Mouse (Mus musculus): ENCODE measurements at regions not wholly inside any gene's neighbourhood (a gene's known extent, or its start where the extent isn't known, plus 50 kb on each side); places are given as distances from the start of the nearest gene placed in this dataset.

DNA sequence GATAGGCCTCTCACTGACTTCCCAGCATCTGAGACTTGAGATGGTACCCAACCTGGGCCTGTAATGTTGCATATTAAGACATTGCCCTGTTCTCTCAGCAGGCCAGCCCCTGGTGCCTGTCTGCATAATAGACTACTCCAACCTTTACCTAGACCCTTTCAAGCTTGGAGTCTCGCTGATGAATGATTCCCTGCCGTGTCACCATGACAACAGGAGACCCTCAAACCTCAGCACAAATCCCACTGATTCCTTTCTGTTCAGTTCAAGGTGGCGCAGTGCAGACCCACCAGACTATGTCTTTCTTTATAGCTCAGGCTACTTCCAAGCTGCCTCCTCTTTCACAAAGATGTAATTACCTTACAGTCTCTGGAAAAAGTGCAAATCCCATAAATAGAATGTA lies 172.0 kb downstream of the Dcdc2c start:
- DNase-seq (ENCODE audit: low spot score in 2 of 2), result no peak

DNA sequence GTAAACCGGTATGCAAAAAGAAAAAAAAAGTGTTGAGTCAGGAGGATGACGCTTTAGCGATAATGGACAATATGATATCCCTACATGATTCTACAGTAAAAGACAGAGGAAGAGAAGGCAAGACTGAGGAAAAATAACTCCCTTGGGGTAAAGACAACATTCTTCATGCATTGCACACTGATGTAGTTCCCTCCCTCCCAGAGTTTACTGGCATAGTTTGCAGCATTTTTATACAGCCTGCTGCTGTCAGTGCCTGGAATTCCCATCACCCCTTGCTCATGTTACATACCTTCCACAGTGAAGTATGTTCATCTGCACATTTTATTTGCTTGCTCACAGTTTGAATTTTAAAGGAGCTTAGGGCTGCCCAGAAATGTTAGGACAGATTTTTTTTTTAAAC lies 174.2 kb downstream of the Dcdc2c start:
- DNase-seq (ENCODE audit: low spot score in 2 of 2), result no peak

DNA sequence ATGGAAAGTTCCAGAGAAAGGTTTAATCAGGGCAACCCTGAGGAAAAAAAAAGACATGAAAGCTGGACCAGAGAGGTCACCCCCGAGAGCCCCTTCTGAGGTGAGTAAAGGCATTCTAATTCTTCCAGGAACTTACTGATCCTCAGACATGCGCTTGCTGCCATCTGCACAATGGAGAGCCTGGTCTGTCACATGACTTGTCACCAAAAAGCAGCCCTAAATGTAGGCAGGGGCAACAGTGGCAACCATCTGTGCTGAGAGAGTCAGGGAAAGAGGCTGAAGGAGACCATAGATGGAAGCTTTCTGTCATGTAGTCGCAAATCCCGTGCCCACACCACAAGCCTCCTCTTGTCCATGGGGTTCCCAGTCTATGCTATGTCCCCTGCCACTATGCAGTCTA lies 174.8 kb downstream of the Dcdc2c start:
- DNase-seq (ENCODE audit: low spot score in 2 of 2), result no peak

DNA sequence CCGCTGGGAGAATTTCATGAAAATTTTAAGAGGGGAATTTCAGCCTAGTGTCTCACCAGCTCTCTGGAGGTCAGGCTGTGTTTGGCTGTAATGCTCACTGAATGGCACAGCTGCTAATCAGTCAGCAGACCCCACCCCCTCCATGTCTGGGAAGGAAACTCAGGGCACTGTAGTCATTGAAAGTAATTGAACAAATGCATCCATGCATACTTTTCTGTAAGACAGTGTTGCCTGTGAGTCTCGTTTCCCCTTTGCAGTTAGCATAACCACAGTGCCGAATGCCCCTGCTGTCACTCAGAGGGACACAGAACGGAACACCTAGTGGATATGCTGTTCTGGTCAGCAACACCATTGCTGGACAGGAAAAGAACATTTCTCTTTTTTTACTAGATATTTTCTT lies 175.4 kb downstream of the Dcdc2c start:
- no peak for DNase-seq (ENCODE audit: low spot score in 2 of 2)

DNA sequence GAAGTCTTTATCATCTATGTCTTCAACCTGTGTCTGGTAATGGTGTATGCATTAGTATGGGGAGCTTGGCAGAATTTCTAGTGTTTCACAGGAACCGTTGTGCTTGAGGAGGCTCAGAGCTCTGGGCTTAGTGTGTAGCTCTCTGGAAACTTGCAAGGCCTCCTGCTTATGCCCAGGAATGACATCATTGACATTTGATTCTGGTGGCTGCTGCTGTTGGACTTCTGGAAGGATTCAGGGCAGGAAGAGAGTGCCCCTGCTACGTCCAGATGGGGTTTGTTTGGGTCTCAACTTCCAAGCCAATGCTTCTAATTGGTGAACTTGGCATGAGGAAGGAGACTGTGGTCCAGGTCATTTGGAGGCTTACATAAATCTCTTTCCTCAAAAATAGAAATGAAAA lies 186.9 kb downstream of the Dcdc2c start:
- no peak for DNase-seq (ENCODE audit: low spot score in 2 of 2)

DNA sequence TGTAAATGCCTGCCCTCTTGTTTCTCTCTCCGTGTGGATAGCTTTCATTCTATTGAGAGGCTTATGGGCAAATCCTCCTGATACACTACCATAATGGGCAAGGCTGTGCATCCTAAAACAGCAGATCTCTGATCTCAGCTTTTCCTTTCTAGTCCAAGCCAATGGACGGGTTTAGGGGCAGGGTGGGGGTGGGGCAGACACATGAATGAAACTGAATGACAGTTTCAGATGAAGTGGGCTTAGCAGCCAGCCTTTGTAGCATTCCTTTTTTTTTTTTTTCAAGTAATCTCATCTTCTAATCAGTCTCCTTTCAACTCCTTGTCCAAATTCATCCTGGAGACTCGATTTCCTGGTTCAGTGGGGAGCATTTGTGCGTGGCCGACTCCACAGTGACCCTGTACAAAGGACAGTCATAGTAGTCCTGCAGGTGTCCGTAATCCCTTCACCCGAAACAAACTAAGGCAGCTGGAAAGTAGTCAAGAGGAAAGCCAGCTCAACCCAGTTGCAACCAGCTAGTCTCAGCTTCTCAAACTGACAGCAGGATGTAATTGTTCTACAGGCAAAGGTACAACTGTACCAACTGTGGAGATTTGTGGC lies 193.4 kb downstream of the Dcdc2c start:
- no peak for DNase-seq (ENCODE audit: low spot score in 2 of 2)

DNA sequence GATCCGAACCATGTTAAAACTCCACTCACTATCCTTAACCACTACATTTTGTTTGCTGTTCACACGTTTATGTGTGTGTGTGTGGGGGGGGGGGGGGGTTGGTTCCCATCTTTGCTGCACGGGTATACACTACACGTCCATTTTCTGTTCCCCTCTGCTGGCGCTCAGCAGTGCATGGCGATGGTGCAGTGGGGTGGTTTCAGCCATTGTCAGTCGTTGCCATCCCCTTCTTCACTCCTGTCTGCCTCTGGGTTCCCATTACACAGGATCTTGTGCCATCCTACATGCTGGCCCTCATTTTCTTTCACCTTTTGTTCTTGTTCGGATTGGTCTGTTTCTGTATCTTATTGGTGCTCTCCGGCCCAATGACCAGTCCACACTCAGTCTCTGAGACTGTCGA lies 194.4 kb downstream of the Dcdc2c start:
- DNase-seq (ENCODE audit: low spot score in 2 of 2), result no peak

DNA sequence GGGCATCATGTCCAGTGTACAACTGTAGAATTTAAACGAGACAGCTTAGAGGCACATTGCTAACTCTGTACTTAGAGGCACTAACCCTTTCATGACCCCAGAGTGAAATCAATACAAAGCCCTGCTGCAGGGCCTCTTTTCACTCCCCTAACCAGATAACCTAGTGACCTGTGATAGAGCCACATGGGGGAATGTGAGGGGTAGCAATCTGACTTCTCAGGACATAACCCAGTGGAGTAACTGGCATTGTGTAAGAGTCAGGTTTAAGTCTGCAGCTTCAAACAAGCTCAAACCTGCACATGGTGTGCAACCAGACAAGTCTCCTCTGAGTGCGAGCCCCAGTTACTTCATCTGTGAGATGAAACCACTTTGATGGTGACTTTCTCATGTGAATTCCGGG lies 199.1 kb downstream of the Dcdc2c start:
- no peak for DNase-seq (ENCODE audit: low spot score in 2 of 2)

DNA sequence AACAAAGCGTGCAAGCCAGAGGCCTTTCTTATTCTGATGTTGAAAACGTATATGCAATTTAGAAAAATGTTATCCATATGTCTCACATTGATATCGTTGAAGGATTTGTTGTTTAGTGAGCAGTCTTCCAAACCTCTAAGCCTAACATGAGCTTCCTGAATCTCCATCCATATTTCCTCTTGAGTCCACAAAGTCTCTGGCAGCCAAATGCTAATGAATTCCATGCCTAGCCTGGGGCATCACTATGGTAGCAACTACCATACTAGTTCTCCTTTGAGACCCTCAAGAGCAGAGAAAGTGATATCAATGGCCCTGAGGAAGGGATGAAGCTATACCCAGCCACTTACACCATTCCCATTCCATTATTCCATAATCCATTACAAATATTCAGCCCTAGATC lies 199.6 kb downstream of the Dcdc2c start:
- no peak for DNase-seq (ENCODE audit: low spot score in 2 of 2)

DNA sequence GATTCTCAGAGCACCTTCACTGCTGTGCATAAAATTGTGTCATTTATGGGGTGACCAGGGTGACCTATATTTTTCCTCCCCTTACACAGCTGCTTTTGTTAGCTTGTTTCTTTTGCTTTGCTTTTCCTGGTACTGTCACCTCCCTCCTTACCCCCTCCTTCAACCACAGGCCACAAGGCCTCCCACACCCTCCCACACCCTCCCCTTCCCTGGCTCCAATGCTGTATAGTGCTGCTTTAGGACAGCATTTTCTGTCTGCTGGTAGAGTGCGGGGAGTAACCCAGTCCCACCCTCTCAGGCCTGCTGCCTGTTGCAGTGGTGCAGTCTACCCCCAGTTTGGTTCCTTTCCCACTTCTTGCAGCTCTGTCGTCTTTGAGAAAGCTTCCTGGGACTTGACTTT lies 209.5 kb downstream of the Dcdc2c start:
- no peak for DNase-seq (ENCODE audit: low spot score in 2 of 2)

DNA sequence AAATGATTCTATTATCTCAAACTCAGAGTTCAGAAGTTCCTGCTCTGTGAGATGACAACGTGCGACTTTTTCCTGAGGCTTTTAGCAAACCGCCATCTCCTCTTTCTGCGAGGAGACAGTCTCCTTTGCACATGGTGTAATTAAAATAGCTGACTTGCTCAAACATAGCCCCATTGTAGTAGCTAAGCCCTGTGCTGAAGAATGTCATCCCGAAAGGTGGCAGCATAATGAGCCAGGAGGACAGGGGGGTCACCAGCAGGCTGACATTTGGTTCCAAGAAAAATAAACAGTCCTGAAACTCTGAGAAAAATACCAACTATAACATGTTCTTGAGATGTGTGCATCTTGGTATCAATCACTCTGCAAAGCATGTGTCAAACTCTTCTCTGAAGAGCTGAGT lies 219.6 kb downstream of the Dcdc2c start:
- no peak for DNase-seq (ENCODE audit: low spot score in 2 of 2)

DNA sequence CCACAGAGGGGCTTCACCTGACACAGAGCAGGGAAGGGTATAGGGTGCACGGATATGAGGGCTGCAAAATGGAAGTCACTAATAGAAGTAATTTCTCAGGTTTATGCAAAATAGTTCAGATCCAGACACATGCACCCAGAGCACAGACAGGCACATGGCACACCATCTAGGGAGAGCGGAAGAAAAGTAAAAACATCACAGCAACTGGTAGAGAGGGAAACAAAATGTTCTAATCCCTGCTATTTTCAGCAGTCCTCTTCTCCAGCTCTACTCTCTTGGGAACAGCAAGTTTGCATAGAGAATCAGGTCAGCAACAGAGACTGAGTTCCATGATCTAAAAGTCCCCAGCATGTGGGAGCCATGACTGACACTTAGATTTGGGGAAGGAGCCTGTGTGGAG lies 220.4 kb downstream of the Dcdc2c start:
- DNase-seq (ENCODE audit: low spot score in 2 of 2), result no peak

DNA sequence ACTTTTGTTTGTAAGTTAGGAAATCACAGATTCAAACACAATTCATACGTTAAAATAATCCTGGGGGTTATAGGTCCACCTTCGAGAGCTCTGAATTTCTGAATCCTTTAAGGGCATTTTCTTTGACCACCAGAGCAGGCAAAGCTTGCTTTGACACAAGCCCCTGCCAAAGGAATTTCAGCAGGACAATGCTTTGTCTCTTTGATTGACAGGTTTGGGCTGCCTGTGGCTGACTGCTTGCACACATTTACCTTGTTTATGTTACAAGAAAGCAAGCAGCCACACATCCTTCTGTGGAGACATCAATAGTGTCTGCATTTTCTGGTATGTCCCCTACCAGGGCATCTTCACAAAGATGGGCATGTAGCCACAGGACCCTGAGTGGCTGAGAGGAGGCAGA lies 228.5 kb downstream of the Dcdc2c start:
- no peak for DNase-seq (ENCODE audit: low spot score in 2 of 2)

DNA sequence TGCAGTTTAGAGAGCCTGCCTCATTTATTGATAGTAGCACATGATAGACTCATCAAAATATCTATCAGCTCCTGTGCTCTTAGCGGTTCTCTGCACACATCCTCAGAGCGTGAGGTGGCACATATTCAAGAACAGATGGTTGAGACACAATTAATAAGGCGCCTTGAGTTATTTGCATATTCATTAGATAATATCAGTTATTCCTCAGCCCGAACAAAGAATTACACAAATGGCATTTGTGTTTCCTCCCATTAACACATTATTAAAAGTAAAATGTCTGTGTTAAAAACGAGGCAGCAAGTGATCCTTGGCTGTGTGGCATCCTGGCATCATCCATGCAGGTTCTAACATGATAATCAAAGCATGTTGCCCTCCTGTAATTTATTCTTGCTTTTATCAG lies 243.0 kb downstream of the Dcdc2c start:
- no peak for DNase-seq (ENCODE audit: low spot score in 2 of 2)

DNA sequence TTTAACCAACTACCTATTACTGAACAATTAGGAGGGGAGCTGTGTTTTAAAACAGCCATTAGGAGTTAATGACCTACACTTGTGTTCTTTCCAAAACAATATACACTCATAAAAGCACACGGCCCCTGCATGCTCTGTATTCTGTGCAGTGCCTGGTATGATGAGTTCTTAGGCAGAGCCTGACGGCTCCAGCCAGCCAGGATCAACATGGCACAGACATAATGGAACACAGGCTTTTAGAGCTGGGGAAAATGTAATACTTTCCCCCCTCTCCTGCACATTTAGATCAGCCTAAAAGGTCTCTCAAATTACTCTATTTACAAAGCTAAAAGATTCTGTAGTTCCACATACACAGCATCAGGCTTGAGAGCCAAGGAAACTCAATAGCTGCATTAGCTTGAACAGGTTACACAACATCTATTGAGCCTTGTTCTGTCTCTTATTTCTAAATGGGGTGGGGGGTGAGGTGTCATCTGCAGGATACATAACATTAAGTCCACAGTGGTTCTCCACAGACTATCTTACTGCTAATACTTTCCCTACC lies 250.1 kb downstream of the Dcdc2c start:
- DNase-seq (ENCODE audit: low spot score in 2 of 2), result no peak

DNA sequence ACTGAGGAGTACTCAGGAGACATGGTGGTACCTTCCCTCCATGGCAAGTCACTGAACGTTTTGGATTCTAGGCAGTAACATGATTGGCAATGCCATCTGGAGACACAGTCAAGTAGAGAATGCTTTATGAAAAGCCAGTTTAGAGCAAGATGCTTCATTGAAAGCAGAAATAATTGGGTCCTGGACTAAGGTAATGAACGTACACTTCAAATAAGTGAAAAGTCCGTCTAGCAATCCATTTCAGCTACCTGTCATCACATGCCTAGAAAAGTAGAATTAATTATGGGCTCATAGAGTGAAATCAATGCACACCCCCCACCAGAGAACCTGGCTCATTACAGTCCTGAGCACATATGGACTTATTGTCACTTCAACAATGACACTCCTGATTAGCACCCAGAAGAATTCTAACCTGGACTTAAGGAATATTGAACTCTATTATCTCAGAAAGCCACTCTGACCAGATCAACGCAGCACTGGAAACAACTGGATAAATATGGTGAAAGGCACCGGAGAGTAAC lies 263.8 kb downstream of the Dcdc2c start:
- no peak for DNase-seq (ENCODE audit: low spot score in 2 of 2)

DNA sequence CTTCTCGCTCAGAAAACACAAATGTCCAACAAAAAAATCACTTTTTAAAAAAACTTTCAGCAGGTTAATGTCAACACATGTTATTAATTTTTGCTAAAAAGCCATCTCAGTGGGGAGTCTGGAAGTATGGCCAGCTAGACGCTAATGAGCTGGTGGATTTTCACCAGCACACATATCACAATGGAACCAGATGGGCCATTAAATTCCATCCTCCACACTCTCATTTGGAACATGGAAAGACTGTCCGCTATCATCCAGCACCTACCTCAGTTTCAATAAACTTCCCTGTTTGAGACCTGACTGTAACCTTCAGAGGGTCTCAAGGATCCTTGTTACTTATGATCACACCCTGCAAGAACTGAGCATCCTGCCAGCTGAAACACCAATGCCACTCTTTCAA lies 296.7 kb downstream of the Dcdc2c start:
- no peak for DNase-seq (ENCODE audit: low spot score in 2 of 2)

DNA sequence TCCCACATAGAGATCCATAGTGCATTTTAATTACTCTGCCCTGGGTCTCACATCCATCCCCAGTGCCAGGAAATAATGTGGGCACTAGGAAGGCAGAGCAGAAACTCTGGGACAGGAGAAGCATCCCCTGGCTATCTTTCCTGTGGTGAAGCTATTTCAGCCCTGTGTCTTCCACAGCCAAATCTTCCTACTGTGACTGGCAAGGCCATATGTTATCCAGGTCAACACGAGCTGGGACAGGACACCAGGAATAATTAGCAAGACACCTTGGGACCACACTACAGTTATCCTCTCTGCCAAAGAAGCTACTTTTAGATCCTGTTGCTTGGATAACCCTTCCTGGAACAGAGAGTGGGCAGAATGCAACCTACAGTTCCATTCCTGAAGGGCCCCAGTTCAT lies 301.7 kb downstream of the Dcdc2c start:
- DNase-seq (ENCODE audit: low spot score in 2 of 2), result no peak

DNA sequence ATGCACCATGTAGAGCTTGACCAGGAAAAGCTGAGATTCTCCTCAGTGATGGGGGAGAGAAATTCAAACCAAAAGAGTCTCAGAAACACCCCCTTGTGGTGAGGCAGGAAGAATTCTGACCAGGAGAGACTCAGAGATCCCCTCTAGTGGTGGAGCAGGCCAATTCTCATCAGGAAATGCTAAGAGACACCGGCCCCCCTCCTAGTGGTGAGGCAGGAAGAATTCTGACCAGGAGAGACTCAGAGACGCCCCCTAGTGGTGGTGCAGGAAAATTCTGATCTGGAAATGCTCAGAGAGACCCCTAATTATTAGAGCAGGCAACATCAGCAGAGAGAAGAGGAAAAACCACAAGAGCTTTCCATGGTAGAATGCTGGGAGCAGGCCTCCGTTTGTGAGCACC lies 303.4 kb downstream of the Dcdc2c start:
- DNase-seq (ENCODE audit: low spot score in 2 of 2), result peak in 1 of 2 experiments; percentile 28

DNA sequence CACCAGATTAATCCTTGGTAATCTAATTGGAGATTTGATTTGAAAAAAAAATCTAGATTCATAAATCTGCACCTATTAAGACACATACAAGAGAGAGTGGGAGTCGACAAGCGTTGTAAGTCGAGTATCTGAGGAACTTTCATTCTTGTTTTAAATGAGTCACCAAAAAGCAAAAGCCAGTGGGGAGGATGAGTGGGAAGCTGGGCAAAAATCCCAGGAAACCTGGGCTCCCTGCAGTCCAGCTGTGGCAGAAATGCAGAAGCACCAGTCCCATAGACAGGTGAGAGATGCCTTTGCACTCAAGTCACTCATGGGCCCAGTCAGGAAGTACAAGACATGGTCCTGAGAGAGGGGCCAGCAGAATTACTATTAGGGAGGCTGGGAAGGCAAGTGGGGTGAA lies 303.9 kb downstream of the Dcdc2c start:
- DNase-seq (ENCODE audit: low spot score in 2 of 2), result peak; percentile 14 to 30

DNA sequence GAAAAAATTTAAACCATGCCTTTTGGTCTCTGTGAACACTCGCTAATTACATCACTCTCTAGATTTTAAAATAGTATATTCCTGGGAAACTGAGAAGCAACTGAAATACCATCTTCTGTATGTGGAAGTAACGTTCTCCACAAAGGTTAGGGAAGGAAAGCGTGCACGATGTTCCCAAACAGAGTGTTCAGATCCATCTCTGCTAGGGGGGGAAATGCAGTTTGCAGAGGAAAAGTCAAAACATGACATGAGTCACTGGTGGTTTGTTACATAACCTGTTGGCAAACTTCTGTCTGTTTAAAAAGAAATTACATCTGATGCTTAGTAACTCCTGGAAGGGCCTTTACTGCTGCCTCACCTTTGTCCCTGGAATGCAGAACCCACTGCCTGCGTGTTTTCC lies 314.2 kb downstream of the Dcdc2c start:
- DNase-seq (ENCODE audit: low spot score in 2 of 2), result peak in 1 of 2 experiments; percentile 38

DNA sequence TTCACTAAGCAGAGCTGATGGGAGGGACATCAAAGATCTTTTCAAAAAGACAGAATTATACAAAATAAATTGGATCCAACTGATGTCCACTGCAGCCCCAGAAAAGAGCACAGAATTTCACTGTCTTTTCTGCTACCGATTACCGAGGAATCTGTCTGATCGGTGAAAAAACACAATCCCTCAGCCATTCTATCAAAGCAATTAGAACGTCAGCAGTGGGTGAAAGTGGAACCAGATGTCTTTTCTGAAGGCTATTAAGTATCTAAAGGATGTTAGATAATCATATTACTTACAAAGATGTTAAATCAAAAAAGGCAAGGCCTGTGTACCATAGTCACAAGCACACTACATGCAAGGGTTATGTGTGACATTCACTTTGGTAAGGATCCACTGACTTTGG lies 315.2 kb downstream of the Dcdc2c start:
- no peak for DNase-seq (ENCODE audit: low spot score in 2 of 2)

DNA sequence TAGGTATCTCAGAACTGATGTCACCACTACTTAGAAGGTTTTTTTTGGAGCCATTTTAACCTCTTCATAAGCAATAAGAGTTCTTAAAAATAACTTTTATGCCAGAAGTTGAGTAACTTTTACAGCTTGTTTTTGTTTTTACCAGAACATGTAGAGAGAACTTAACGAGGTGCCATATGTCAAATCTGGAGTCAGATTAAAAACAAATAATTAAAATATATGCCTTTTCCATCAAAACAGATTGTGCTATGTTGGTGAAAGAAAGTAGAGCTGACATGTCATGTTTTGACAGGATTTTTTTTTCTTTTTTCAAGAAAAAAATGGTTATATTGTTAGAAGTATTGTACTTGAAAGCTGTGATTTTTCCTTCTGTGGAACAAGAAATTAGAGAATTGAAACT lies 349.4 kb downstream of the Dcdc2c start:
- DNase-seq (ENCODE audit: low spot score in 2 of 2), result no peak

DNA sequence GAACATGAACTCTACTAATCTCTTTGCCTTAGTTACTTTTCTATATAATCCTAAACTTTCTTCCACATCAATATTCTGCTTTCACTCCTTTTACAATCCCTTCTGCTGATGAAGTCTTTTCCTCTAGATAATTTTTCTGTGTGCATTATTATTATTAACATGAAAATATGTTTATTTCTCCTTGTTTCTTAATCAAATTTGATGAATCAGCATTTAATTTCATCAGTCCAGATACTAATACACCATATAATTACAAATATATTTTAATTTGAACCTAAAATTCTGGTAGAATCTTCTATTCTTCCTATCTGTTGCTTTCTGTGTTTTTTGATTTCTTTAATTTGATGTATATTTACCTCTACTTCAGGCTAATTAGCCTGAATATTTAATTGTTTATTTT lies 365.5 kb downstream of the Dcdc2c start:
- no peak for DNase-seq (ENCODE audit: low spot score in 2 of 2)

Data from left cerebral cortex, adult 8-10 months (tissue).